Mouse (Mus musculus): Measurements from ENCODE around the gene Apof. TPM values are rescaled to one million over a fixed set of nuclear protein-coding genes. Genes with fewer than 3 reads are reported as not detected.
A peak's percentile ranks its signal among the peaks of the same experiment; 100 is the strongest.

The Apof gene
- polyA plus RNA-seq, 1 experiment from 2014 or later, result not detected

DNA sequence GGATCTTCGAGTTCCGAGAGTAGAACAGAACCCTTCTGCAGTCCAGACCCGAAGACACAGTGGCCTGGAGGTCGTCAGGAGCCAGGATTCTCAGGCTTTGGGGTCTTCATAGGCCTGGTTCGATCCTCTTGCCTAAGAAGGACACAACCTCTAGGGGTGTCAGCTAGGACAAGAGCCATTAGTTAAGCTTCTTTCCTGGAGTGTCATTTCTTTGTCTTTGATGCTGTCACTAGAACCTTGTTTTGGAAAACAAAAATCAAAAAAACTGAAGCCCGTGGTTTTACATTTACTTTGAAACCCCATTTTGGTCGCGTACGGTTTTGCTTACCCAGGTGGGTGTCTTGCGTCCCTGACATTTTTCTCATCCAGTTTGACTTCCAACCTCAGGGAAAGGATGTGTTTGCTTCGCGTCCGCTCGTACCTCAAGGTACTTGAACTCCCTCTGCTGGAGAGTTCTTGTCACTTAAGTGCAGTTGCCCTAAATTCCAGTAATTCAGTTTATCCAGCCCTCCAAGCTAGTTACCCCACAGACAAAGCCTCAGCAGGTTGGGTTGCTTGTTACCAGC is 36.0 kb upstream of the Apof start:
- WGBS, result under 1% methylated on average over 14 of the region's 14 CpGs
- H3K4me2 ChIP-seq, result peak overlapping the region; percentile 43
- H3K27ac ChIP-seq (ENCODE audit: low read depth, low read length), result peak overlapping the region; percentile 84
- H3K9me3 ChIP-seq (ENCODE audit: control insufficient read depth, low read length), result no peaks in the 10 kb centered on the region
- peak overlapping the region; percentile 72 for H3K9ac ChIP-seq (ENCODE audit: low read length)
- H3K4me1 ChIP-seq (ENCODE audit: control insufficient read depth, insufficient read depth, low read length), result peaks cover 8% of the 10 kb centered on the region
- no peaks in the 10 kb centered on the region for H3K27me3 ChIP-seq (ENCODE audit: control insufficient read depth, insufficient read depth, low read length)
- ATAC-seq (ENCODE audit: low FRiP score), result peak; percentile 76
- DNase-seq (ENCODE audit: low spot score, missing footprints), result no peak
- peak overlapping the region; percentile 53 for H3K4me3 ChIP-seq (ENCODE audit: low read depth, low read length)
- no peaks in the 10 kb centered on the region for H3K36me3 ChIP-seq (ENCODE audit: control insufficient read depth, insufficient read depth, low read length)

GRCm38 (mm10) chr10:128236321-128236720 is 32.1 kb upstream of the Apof start:
- Histone ChIP-seq H3K4me2 (no peak overlapping the region), H3K4me3 (ENCODE audit: low read depth, low read length) (no peak overlapping the region), H3K27me3 (ENCODE audit: control insufficient read depth, insufficient read depth, low read length) (no peaks in the 10 kb centered on the region), H3K4me1 (ENCODE audit: control insufficient read depth, insufficient read depth, low read length) (peaks cover 3% of the 10 kb centered on the region), H3K9me3 (ENCODE audit: control insufficient read depth, low read length) (no peaks in the 10 kb centered on the region), H3K9ac (ENCODE audit: low read length) (no peak overlapping the region), H3K36me3 (ENCODE audit: control insufficient read depth, insufficient read depth, low read length) (peaks cover 9% of the 10 kb centered on the region), H3K27ac (ENCODE audit: low read depth, low read length) (no peak overlapping the region)
- ATAC-seq (ENCODE audit: low FRiP score) (no peak), DNase-seq (ENCODE audit: low spot score, missing footprints) (no peak)
- WGBS, result 54% methylated on average over 4 of the region's 4 CpGs

DNA sequence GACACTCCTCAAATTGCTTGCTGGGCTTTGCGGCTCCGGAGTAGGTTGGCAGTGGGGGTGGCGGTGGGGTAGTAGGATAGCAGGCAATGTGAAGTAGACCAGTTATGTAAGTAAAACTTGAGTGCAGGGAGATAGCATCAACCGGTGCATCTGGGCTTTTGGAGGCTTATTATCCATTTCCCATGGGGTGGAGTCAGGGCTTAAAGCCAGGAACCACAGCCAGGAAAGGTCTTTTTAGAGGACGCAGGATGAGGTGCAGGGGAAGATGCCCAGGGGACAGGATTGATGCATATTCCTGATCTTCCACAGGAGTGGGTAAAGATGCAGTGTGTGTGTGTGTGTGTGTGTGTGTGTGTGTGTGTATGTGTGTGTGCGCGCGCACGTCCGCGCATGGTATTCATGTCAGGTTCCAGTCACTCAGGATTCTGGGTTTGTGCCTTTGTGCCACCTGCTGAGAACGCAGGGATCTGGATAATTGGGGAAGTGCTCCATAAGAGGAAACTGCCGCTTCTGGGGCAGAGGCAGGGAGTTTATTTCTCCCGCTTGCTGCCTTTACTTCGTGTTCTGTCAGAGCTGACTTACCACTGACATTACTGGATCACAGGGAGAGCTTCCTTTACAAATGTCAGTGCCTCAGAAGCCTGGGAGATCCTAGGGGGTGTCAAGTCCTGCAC is 30.5 kb upstream of the Apof start:
- 86% methylated on average over 15 of the region's 15 CpGs for WGBS
- ATAC-seq (ENCODE audit: low FRiP score) (no peak), DNase-seq (ENCODE audit: low spot score, missing footprints) (no peak)
- H3K36me3 ChIP-seq (ENCODE audit: control insufficient read depth, insufficient read depth, low read length), result peaks cover 15% of the 10 kb centered on the region
- H3K4me2 ChIP-seq, result no peak overlapping the region
- H3K9me3 ChIP-seq (ENCODE audit: control insufficient read depth, low read length), result no peaks in the 10 kb centered on the region
- H3K4me1 ChIP-seq (ENCODE audit: control insufficient read depth, insufficient read depth, low read length), result peaks cover under 1% of the 10 kb centered on the region; the same call in 1 of the 2 replicates
- no peaks in the 10 kb centered on the region for H3K27me3 ChIP-seq (ENCODE audit: control insufficient read depth, insufficient read depth, low read length)
- no peak overlapping the region for H3K9ac ChIP-seq (ENCODE audit: low read length)
- no peak overlapping the region for H3K27ac ChIP-seq (ENCODE audit: low read depth, low read length)
- H3K4me3 ChIP-seq (ENCODE audit: low read depth, low read length), result no peak overlapping the region

GRCm38 (mm10) chr10:128239140-128239539 is 29.3 kb upstream of the Apof start:
- WGBS, result 97% methylated on average over 4 of the region's 4 CpGs
- H3K9me3 ChIP-seq (ENCODE audit: control insufficient read depth, low read length), result no peaks in the 10 kb centered on the region
- H3K9ac ChIP-seq (ENCODE audit: low read length), result no peak overlapping the region
- DNase-seq (ENCODE audit: low spot score, missing footprints) (no peak), ATAC-seq (ENCODE audit: low FRiP score) (no peak)
- no peak overlapping the region for H3K4me2 ChIP-seq
- H3K4me3 ChIP-seq (ENCODE audit: low read depth, low read length), result no peak overlapping the region
- H3K4me1 ChIP-seq (ENCODE audit: control insufficient read depth, insufficient read depth, low read length), result no peaks in the 10 kb centered on the region
- H3K36me3 ChIP-seq (ENCODE audit: control insufficient read depth, insufficient read depth, low read length), result peaks cover 20% of the 10 kb centered on the region
- no peaks in the 10 kb centered on the region for H3K27me3 ChIP-seq (ENCODE audit: control insufficient read depth, insufficient read depth, low read length)
- H3K27ac ChIP-seq (ENCODE audit: low read depth, low read length), result no peak overlapping the region

GRCm38 (mm10) chr10:128240131-128240530 is 28.3 kb upstream of the Apof start:
- H3K27ac ChIP-seq (ENCODE audit: low read depth, low read length), result no peak overlapping the region
- no peak overlapping the region for H3K4me2 ChIP-seq
- H3K36me3 ChIP-seq (ENCODE audit: control insufficient read depth, insufficient read depth, low read length), result peaks cover 25% of the 10 kb centered on the region
- ATAC-seq (ENCODE audit: low FRiP score), result no peak
- 93% methylated on average over 18 of the region's 18 CpGs for WGBS
- H3K27me3 ChIP-seq (ENCODE audit: control insufficient read depth, insufficient read depth, low read length), result no peaks in the 10 kb centered on the region
- no peaks in the 10 kb centered on the region for H3K9me3 ChIP-seq (ENCODE audit: control insufficient read depth, low read length)
- H3K9ac ChIP-seq (ENCODE audit: low read length), result no peak overlapping the region
- no peaks in the 10 kb centered on the region for H3K4me1 ChIP-seq (ENCODE audit: control insufficient read depth, insufficient read depth, low read length)
- H3K4me3 ChIP-seq (ENCODE audit: low read depth, low read length), result no peak overlapping the region
- no peak for DNase-seq (ENCODE audit: low spot score, missing footprints)

DNA sequence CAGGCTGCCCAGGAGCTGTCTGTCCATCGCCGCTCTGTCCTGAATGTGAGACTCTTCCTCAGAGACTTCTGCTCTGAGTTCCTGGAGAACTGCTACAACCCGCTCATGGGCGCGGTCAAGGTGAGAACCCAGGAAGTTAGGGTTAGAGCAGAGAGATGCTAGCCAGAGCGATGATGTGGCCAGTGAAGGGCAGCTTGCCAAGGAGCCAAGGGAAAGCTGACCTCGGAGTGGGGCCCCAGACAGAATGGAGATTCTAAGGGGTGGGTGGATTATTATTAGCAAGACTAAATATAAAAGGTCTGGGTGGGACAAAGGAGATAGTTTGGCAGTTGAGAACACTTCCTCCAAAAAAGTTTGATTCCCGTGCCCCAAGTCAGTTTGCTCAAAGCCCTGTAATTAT is 25.2 kb upstream of the Apof start:
- 97% methylated on average over 8 of the region's 8 CpGs for WGBS
- no peak for ATAC-seq (ENCODE audit: low FRiP score)
- DNase-seq (ENCODE audit: low spot score, missing footprints), result no peak
- no peak overlapping the region for H3K27ac ChIP-seq (ENCODE audit: low read depth, low read length)
- H3K4me3 ChIP-seq (ENCODE audit: low read depth, low read length), result no peak overlapping the region
- no peaks in the 10 kb centered on the region for H3K4me1 ChIP-seq (ENCODE audit: control insufficient read depth, insufficient read depth, low read length)
- H3K9me3 ChIP-seq (ENCODE audit: control insufficient read depth, low read length), result no peaks in the 10 kb centered on the region
- no peak overlapping the region for H3K9ac ChIP-seq (ENCODE audit: low read length)
- no peak overlapping the region for H3K4me2 ChIP-seq
- H3K36me3 ChIP-seq (ENCODE audit: control insufficient read depth, insufficient read depth, low read length), result peaks cover 42% of the 10 kb centered on the region
- H3K27me3 ChIP-seq (ENCODE audit: control insufficient read depth, insufficient read depth, low read length), result no peaks in the 10 kb centered on the region

DNA sequence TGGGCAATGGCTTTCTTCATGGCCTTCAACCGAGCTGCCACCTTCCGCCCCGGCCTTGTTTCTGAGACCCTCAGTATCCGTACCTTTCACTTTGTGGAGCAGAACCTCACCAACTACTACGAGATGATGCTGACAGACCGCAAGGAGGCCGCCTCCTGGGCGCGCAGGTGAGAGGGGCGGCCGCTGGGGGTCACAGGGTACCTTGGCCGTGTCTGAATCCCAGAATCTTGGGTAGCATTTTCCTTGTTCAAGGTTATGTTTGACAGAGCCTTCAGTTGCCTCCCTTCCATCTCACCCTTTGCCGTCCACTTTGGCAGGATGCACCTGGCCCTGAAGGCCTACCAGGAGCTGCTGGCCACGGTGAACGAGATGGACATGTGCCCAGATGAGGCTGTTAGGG is 24.4 kb upstream of the Apof start:
- H3K4me2 ChIP-seq, result no peak overlapping the region

GRCm38 (mm10) chr10:128247020-128247732 is 21.3 kb upstream of the Apof start:
- Histone ChIP-seq H3K27ac (ENCODE audit: low read depth, low read length) (no peak overlapping the region), H3K4me3 (ENCODE audit: low read depth, low read length) (no peak overlapping the region), H3K4me2 (no peak overlapping the region), H3K27me3 (ENCODE audit: control insufficient read depth, insufficient read depth, low read length) (no peaks in the 10 kb centered on the region), H3K4me1 (ENCODE audit: control insufficient read depth, insufficient read depth, low read length) (no peaks in the 10 kb centered on the region), H3K9me3 (ENCODE audit: control insufficient read depth, low read length) (no peaks in the 10 kb centered on the region), H3K9ac (ENCODE audit: low read length) (no peak overlapping the region), H3K36me3 (ENCODE audit: control insufficient read depth, insufficient read depth, low read length) (peaks cover 42% of the 10 kb centered on the region)
- ATAC-seq (ENCODE audit: low FRiP score) (no peak), DNase-seq (ENCODE audit: low spot score, missing footprints) (no peak)
- WGBS, result 85% methylated on average over 17 of the region's 17 CpGs

More for the DNA sequence above, 24.4 kb upstream of the Apof start:
- no peaks in the 10 kb centered on the region for H3K9me3 ChIP-seq (ENCODE audit: control insufficient read depth, low read length)
- no peak for ATAC-seq (ENCODE audit: low FRiP score)
- DNase-seq (ENCODE audit: low spot score, missing footprints), result no peak
- 95% methylated on average over 15 of the region's 15 CpGs for WGBS
- H3K27ac ChIP-seq (ENCODE audit: low read depth, low read length), result no peak overlapping the region
- H3K36me3 ChIP-seq (ENCODE audit: control insufficient read depth, insufficient read depth, low read length), result peaks cover 42% of the 10 kb centered on the region
- H3K9ac ChIP-seq (ENCODE audit: low read length), result no peak overlapping the region
- no peaks in the 10 kb centered on the region for H3K27me3 ChIP-seq (ENCODE audit: control insufficient read depth, insufficient read depth, low read length)
- H3K4me3 ChIP-seq (ENCODE audit: low read depth, low read length), result no peak overlapping the region
- no peaks in the 10 kb centered on the region for H3K4me1 ChIP-seq (ENCODE audit: control insufficient read depth, insufficient read depth, low read length)

GRCm38 (mm10) chr10:128250565-128250964 is 17.9 kb upstream of the Apof start:
- ATAC-seq (ENCODE audit: low FRiP score) (no peak), DNase-seq (ENCODE audit: low spot score, missing footprints) (no peak)
- H3K36me3 ChIP-seq (ENCODE audit: control insufficient read depth, insufficient read depth, low read length), result peaks cover 29% of the 10 kb centered on the region
- no peaks in the 10 kb centered on the region for H3K4me1 ChIP-seq (ENCODE audit: control insufficient read depth, insufficient read depth, low read length)
- H3K27ac ChIP-seq (ENCODE audit: low read depth, low read length), result no peak overlapping the region
- H3K9ac ChIP-seq (ENCODE audit: low read length), result no peak overlapping the region
- no peaks in the 10 kb centered on the region for H3K9me3 ChIP-seq (ENCODE audit: control insufficient read depth, low read length)
- no peak overlapping the region for H3K4me2 ChIP-seq
- 94% methylated on average over 13 of the region's 13 CpGs for WGBS
- no peak overlapping the region for H3K4me3 ChIP-seq (ENCODE audit: low read depth, low read length)
- H3K27me3 ChIP-seq (ENCODE audit: control insufficient read depth, insufficient read depth, low read length), result no peaks in the 10 kb centered on the region
